Mouse (Mus musculus): Measurements from ENCODE around the gene Smarca4.

- no peak for TF ChIP-seq CTCF (IDR thresholded peaks at IDR 0.05; ENCODE audit: insufficient read depth, low read length)
- TF ChIP-seq POLR2A (IDR thresholded peaks at IDR 0.05; ENCODE audit: borderline replicate concordance, extremely low read depth, low read depth, low read length) = no peak
These were observed 110.4 kb downstream of the Smarca4 start for GRCm38 (mm10) chr9:21726218-21726975.
